Mouse (Mus musculus): ENCODE data around the gene Gm21904. TPM values are rescaled to one million over a fixed set of nuclear protein-coding genes. Genes with fewer than 3 reads are reported as not detected.
"Not testable (repeated sequence)": the region's sequence is repeated elsewhere in the genome, so short reads cannot be mapped to it uniquely, and the experiment has no call there.

Gene Gm21904
- not detected for total RNA-seq (2021)
- long read RNA-seq, experiment 1: 0 reads
- long read RNA-seq, experiment 2: 0 reads

GRCm38 (mm10) chrY:17846166-17846565, at the start of gene Gm21904:
TSS of gene Gm21904 (minus strand) at chrY:17846266.
- DNase-seq; intact Hi-C loops (cut with DNase I; ENCODE audit: low total_unique reads): not testable (repeated sequence)

- intact Hi-C loops (cut with DNase I; ENCODE audit: low total_unique reads): not testable (repeated sequence)
These were observed 28.4 kb upstream of the Gm21904 start, which contains the start of the genes Gm20772 and Gm20831 for GRCm38 (mm10) chrY:17874441-17874840. TSS of gene Gm20772 (plus strand) at chrY:17874741. TSS of gene Gm20831 (plus strand) at chrY:17874741.

More at GRCm38 (mm10) chrY:17874441-17874840, 28.4 kb upstream of the Gm21904 start, which contains the start of the genes Gm20772 and Gm20831:
- not testable (repeated sequence) for DNase-seq

Other genes starting within 250 kb of the Gm21904 start
- gene Gm20772, start 28.5 kb upstream of the Gm21904 start, total RNA-seq (2021): not detected
- gene Gm20831, start 28.5 kb upstream of the Gm21904 start, total RNA-seq (2021): not detected
- gene Srsy, start 91.1 kb upstream of the Gm21904 start, total RNA-seq (2021): not detected
- not detected for gene Gm21764, start 215.5 kb upstream of the Gm21904 start, total RNA-seq (2021)
- gene Ssty1, start 242.8 kb upstream of the Gm21904 start, total RNA-seq (2021): not detected

Data from gastrocnemius, postnatal 14 days (tissue).